Comparison of ENCODE assay signal across 24 mouse cellular contexts in the genomic region with DNA sequence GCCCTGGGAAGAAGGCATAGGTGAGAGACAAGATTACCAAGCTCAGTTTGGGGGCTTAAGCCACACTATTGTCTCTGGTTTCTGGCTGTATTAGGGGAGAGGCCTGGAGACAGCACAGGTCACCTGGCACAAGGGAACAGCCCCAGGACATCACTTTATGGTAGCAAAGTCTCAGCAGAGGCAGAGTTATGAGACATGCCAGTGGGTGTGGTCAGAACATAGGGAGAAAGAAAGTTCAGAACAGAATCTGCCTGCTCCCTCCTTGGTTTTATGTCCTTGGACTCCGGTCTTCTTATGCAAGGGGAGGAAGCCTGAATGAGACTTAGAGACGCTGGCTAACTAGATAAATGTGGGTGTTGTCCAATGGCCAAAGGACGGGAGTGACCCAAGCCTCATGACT. TPM values are rescaled to one million over a fixed set of nuclear protein-coding genes. Genes with fewer than 3 reads are reported as not detected.
A peak's percentile ranks its signal among the peaks of the same experiment; 100 is the strongest.
DNase-seq lines count a peak whose midpoint lies in the region; ATAC-seq and TF ChIP-seq lines count a peak whose summit lies in the region.
"Had no signal": no experiment of that assay in that cellular context is flagged by ENCODE, and none has a peak within 500 bp of the region (broad histone marks: within the 10 kb centered on the region; RNA-seq: fewer than 3 reads in every experiment).

No protein-coding gene starts in this region.

- peak overlapping the region; percentile 11; the same call in 1 of the 2 replicates for H3K4me3 ChIP-seq in E14TG2a.4 (replicated peaks; ENCODE audit: low read length)
- H3K4me3 ChIP-seq in intestine, embryonic 16.5 days (ENCODE audit: low read length): no peak overlapping the region
- no peak overlapping the region for H3K4me3 ChIP-seq in small intestine, adult 2 months (ENCODE audit: low read depth, low read length)
- H3K4me3 ChIP-seq in hindbrain, embryonic 16.5 days (ENCODE audit: low read length): no peak overlapping the region
- H3K4me3 ChIP-seq: forebrain, embryonic 10.5 days; forebrain, embryonic 13.5 days; heart, adult 2 months; heart, embryonic 10.5 days; heart, embryonic 13.5 days; hindbrain, embryonic 12.5 days; hindbrain, embryonic 15.5 days had no signal

- H3K4me1 ChIP-seq in E14TG2a.4 (replicated peaks; ENCODE audit: low read depth, low read length): peaks cover 97% of the 10 kb centered on the region
- H3K4me1 ChIP-seq in intestine, embryonic 16.5 days (ENCODE audit: control insufficient read depth, insufficient read depth, low read length): peaks cover 15% of the 10 kb centered on the region
- peaks cover 62% of the 10 kb centered on the region for H3K4me1 ChIP-seq in small intestine, adult 2 months (ENCODE audit: control insufficient read depth, insufficient read depth, insufficient read length, low read length)
- no peaks in the 10 kb centered on the region for H3K4me1 ChIP-seq in hindbrain, embryonic 16.5 days (ENCODE audit: control insufficient read depth, insufficient read depth, low read depth, low read length)
- H3K4me1 ChIP-seq: forebrain, embryonic 13.5 days; hindbrain, embryonic 12.5 days; hindbrain, embryonic 15.5 days had no signal

- H3K9ac ChIP-seq in intestine, embryonic 16.5 days (ENCODE audit: low read depth, low read length): peak overlapping the region; percentile 31; the same call in 1 of the 2 replicates
- H3K9ac ChIP-seq in hindbrain, embryonic 16.5 days (ENCODE audit: low read depth, low read length): no peak overlapping the region
- H3K9ac ChIP-seq: forebrain, embryonic 13.5 days; heart, embryonic 13.5 days; hindbrain, embryonic 12.5 days; hindbrain, embryonic 15.5 days had no signal

- H3K36me3 ChIP-seq in E14TG2a.4 (ENCODE audit: insufficient read depth, low read length): peaks cover 90% of the 10 kb centered on the region
- no peaks in the 10 kb centered on the region for H3K36me3 ChIP-seq in intestine, embryonic 16.5 days (ENCODE audit: control insufficient read depth, insufficient read depth, low read length)
- peaks cover 16% of the 10 kb centered on the region for H3K36me3 ChIP-seq in small intestine, adult 2 months (ENCODE audit: control insufficient read depth, insufficient read depth, low read length)
- no peaks in the 10 kb centered on the region for H3K36me3 ChIP-seq in hindbrain, embryonic 16.5 days (ENCODE audit: control insufficient read depth, insufficient read depth, low read length)
- H3K36me3 ChIP-seq: forebrain, embryonic 10.5 days; hindbrain, embryonic 12.5 days; hindbrain, embryonic 15.5 days had no signal

- TF ChIP-seq CTCF in E14TG2a.4 (conservative IDR thresholded peaks at IDR 0.05; ENCODE audit: low read length): no peak
- no peak for TF ChIP-seq CTCF in small intestine, adult 2 months (IDR thresholded peaks at IDR 0.05; ENCODE audit: extremely low read depth, insufficient read length, insufficient replicate concordance, low read depth, low read length)

- H3K4me2 ChIP-seq in intestine, embryonic 16.5 days (ENCODE audit: low read depth, low read length): no peak overlapping the region
- H3K4me2 ChIP-seq in hindbrain, embryonic 16.5 days (ENCODE audit: low read length): no peak overlapping the region
- H3K4me2 ChIP-seq: forebrain, embryonic 13.5 days; heart, embryonic 13.5 days; hindbrain, embryonic 12.5 days; hindbrain, embryonic 15.5 days had no signal

- no peaks in the 10 kb centered on the region for H3K9me3 ChIP-seq in E14TG2a.4 (ENCODE audit: low read length)
- no peaks in the 10 kb centered on the region for H3K9me3 ChIP-seq in intestine, embryonic 16.5 days (ENCODE audit: control insufficient read depth, low read length)
- no peaks in the 10 kb centered on the region for H3K9me3 ChIP-seq in hindbrain, embryonic 16.5 days (ENCODE audit: control insufficient read depth, low read length)
- H3K9me3 ChIP-seq: forebrain, embryonic 10.5 days; forebrain, embryonic 13.5 days; heart, embryonic 10.5 days; heart, embryonic 13.5 days; hindbrain, embryonic 12.5 days; hindbrain, embryonic 15.5 days had no signal

- no peaks in the 10 kb centered on the region for H3K27me3 ChIP-seq in E14TG2a.4 (ENCODE audit: insufficient read depth, low read length)
- H3K27me3 ChIP-seq in intestine, embryonic 16.5 days (replicated peaks; ENCODE audit: control insufficient read depth, insufficient read depth, low read length): no peaks in the 10 kb centered on the region
- H3K27me3 ChIP-seq in small intestine, adult 2 months (ENCODE audit: control insufficient read depth, insufficient read depth, low read length): no peaks in the 10 kb centered on the region
- no peaks in the 10 kb centered on the region for H3K27me3 ChIP-seq in hindbrain, embryonic 16.5 days (replicated peaks; ENCODE audit: control insufficient read depth, insufficient read depth, low read length)
- H3K27me3 ChIP-seq: forebrain, embryonic 13.5 days; heart, embryonic 13.5 days; hindbrain, embryonic 12.5 days; hindbrain, embryonic 15.5 days had no signal

- peak; percentile 30 for DNase-seq in 416B (ENCODE audit: low read depth)
- DNase-seq in layer of hippocampus, postnatal 36 days: no peak
- DNase-seq in thymus, postnatal 0 days (ENCODE audit: low spot score): no peak
- DNase-seq: adrenal gland, adult 2 months; adrenal gland, postnatal 14 days; cerebellum, adult 11-12 months; cerebellum, adult 8-10 months; cerebellum, postnatal 14 days; gastrocnemius, postnatal 10 days; gastrocnemius, postnatal 36 days; heart, adult 2 months; heart, postnatal 14 days had no signal

- no peak for TF ChIP-seq POLR2A in small intestine, adult 2 months (IDR thresholded peaks at IDR 0.05; ENCODE audit: low read depth, low read length)

- WGBS in intestine, embryonic 16.5 days: 63% methylated on average over 3 of the region's 3 CpGs
- 35% methylated on average over 3 of the region's 3 CpGs for WGBS in small intestine, adult 2 months
- 88% methylated on average over 3 of the region's 3 CpGs for WGBS in hindbrain, embryonic 16.5 days

- peak overlapping the region; percentile 86 for H3K27ac ChIP-seq in intestine, embryonic 16.5 days (ENCODE audit: low read length)
- peak overlapping the region; percentile 99 for H3K27ac ChIP-seq in small intestine, adult 2 months (ENCODE audit: insufficient read depth, low read depth, low read length)
- no peak overlapping the region for H3K27ac ChIP-seq in hindbrain, embryonic 16.5 days (ENCODE audit: low read depth, low read length)
- H3K27ac ChIP-seq: forebrain, embryonic 10.5 days; forebrain, embryonic 13.5 days; heart, adult 2 months; heart, embryonic 10.5 days; heart, embryonic 13.5 days; hindbrain, embryonic 12.5 days; hindbrain, embryonic 15.5 days had no signal

- peak; percentile 88 for ATAC-seq in intestine, embryonic 16.5 days
- no peak for ATAC-seq in hindbrain, embryonic 16.5 days
- ATAC-seq: forebrain, embryonic 13.5 days; forebrain, embryonic 16.5 days had no signal

RNA-seq across cellular contexts. Expression of a gene that starts 18.0 kb away (rescaled TPM):
- polyA plus RNA-seq in intestine, embryonic 16.5 days (2015; fragmentation: Nextera tagmentation; extraction: Ambion mirVana): 27.2 and 28.1 TPM in 2 replicates
- 47.9 and 122 TPM in 2 replicates for polyA plus RNA-seq in small intestine, adult 2 months (2012; rRNA removed)
- 10 to 100 TPM; 34.2 to 36.6 TPM for total RNA-seq in layer of hippocampus, postnatal 36 days (2021)
- 40.6 and 40.8 TPM in 2 replicates for polyA plus RNA-seq in thymus, postnatal 0 days (2015; fragmentation: Nextera tagmentation; extraction: Ambion mirVana)
- polyA plus RNA-seq in hindbrain, embryonic 16.5 days (2015; fragmentation: Nextera tagmentation; extraction: Ambion mirVana): 19.6 and 20.4 TPM in 2 replicates

RNA-seq across cellular contexts. Expression of a gene that starts 42.4 kb away (rescaled TPM):
- 511 and 784 TPM in 2 replicates for polyA plus RNA-seq in intestine, embryonic 16.5 days (2015; fragmentation: Nextera tagmentation; extraction: Ambion mirVana)
- polyA plus RNA-seq in small intestine, adult 2 months (2012; rRNA removed): 52.2 and 90.3 TPM in 2 replicates
- total RNA-seq in layer of hippocampus, postnatal 36 days (2021): 1 to 10 TPM; 3.4 to 4.6 TPM
- polyA plus RNA-seq in thymus, postnatal 0 days (2015; fragmentation: Nextera tagmentation; extraction: Ambion mirVana): 17.0 and 20.4 TPM in 2 replicates
- polyA plus RNA-seq in hindbrain, embryonic 16.5 days (2015; fragmentation: Nextera tagmentation; extraction: Ambion mirVana): 78.5 and 78.8 TPM in 2 replicates
- total RNA-seq: hematopoietic stem cell, adult 5-6 weeks had no signal
